Mouse (Mus musculus) MEL (cell line): ENCODE measurements around the gene Msmp. TPM values are rescaled to one million over a fixed set of nuclear protein-coding genes. Genes with fewer than 3 reads are reported as not detected.

Source experiments
- DNase-seq: peaks from one replicate; pipeline ENCODE4 v3.0.0; 2011; ENCODE audit warnings: low read depth, low spot score
- H3K27ac ChIP-seq: 2 replicates; pipeline ENCODE4 v1.5.1; 2012; ENCODE audit warnings: low read depth, mild to moderate bottlenecking, control low read depth, low read length, moderate library complexity; ENCODE audit not compliant: control insufficient read depth
- H3K27me3 ChIP-seq, 2 experiments: fragments of 150-350 bp in 1 of 2; sonication (generic) in 1 of 2; 2 replicates each; pipeline ENCODE4 v1.6.1; 2012; ENCODE audit warnings: low read length in 2 of 2, mild to moderate bottlenecking in 2 of 2, improper control_type of control experiment in 1 of 2, moderate library complexity in 1 of 2; ENCODE audit not compliant: insufficient read depth in 2 of 2, control insufficient read depth in 1 of 2
- H3K36me3 ChIP-seq, 2 experiments: 2 replicates each; pipeline ENCODE4 v1.6.1; 2012 to 2014; ENCODE audit warnings: low read length in 2 of 2, improper control_type of control experiment in 1 of 2, inconsistent platforms in 1 of 2, mild to moderate bottlenecking in 1 of 2; ENCODE audit not compliant: insufficient read depth in 2 of 2, control insufficient read depth in 1 of 2
- H3K4me1 ChIP-seq, 2 experiments: fragments of 150-350 bp in 1 of 2; sonication (generic) in 1 of 2; 2 replicates each; pipeline ENCODE4 v1.6.1; 2012; ENCODE audit warnings: low read length in 2 of 2, improper control_type of control experiment in 1 of 2, mild to moderate bottlenecking in 1 of 2; ENCODE audit not compliant: insufficient read depth in 2 of 2, control insufficient read depth in 1 of 2
- H3K4me3 ChIP-seq, 2 experiments: fragments of 150-350 bp in 1 of 2; sonication (generic) in 1 of 2; 2 replicates each; pipeline ENCODE4 v1.5.1; 2012; ENCODE audit warnings: low read depth in 2 of 2, low read length in 2 of 2, mild to moderate bottlenecking in 2 of 2, moderate library complexity in 2 of 2, control low read depth in 1 of 2, improper control_type of control experiment in 1 of 2; ENCODE audit not compliant: control insufficient read depth in 1 of 2, insufficient read depth in 1 of 2
- H3K79me2 ChIP-seq: 2 replicates; pipeline ENCODE4 v1.6.1; 2012; ENCODE audit warnings: mild to moderate bottlenecking, low read length, moderate library complexity; ENCODE audit not compliant: control insufficient read depth, poor library complexity, insufficient read depth
- H3K9ac ChIP-seq: 2 replicates; pipeline ENCODE4 v1.6.1; 2012; ENCODE audit warnings: low read depth, mild to moderate bottlenecking, control low read depth, low read length, moderate library complexity; ENCODE audit not compliant: control insufficient read depth, poor library complexity, severe bottlenecking
- H3K9me3 ChIP-seq: fragments of 150-350 bp; sonication (generic); replicated peaks from 2 replicates; pipeline ENCODE4 v1.6.1; 2012; ENCODE audit warnings: mild to moderate bottlenecking, low read length, improper control_type of control experiment, moderate library complexity; ENCODE audit not compliant: insufficient read depth
- CHD1 ChIP-seq: IDR thresholded peaks from 2 replicates; pipeline ENCODE4 v1.6.1; 2012; ENCODE audit warnings: low read depth, mild to moderate bottlenecking, inconsistent platforms, low read length, improper control_type of control experiment
- E2F4 ChIP-seq: IDR thresholded peaks from 2 replicates; pipeline ENCODE4 v1.6.1; 2011; ENCODE audit warnings: low read depth, low read length, improper control_type of control experiment, borderline replicate concordance
- ELF1 ChIP-seq: IDR thresholded peaks from 2 replicates; pipeline ENCODE4 v1.6.1; 2014; ENCODE audit warnings: low read depth, mild to moderate bottlenecking, inconsistent platforms, low read length, improper control_type of control experiment, moderate library complexity
- EP300 ChIP-seq, 2 experiments: IDR thresholded peaks; 2 replicates each; pipeline ENCODE4 v1.6.1; 2011; ENCODE audit warnings: improper control_type of control experiment in 2 of 2, low read length in 2 of 2, low read depth in 1 of 2, mild to moderate bottlenecking in 1 of 2
- ETS1 ChIP-seq: IDR thresholded peaks from 2 replicates; pipeline ENCODE4 v1.6.1; 2012; ENCODE audit warnings: low read depth, mild to moderate bottlenecking, inconsistent platforms, low read length, improper control_type of control experiment, moderate library complexity
- GABPA ChIP-seq: IDR thresholded peaks from 2 replicates; pipeline ENCODE4 v1.6.1; 2012; ENCODE audit warnings: low read depth, mild to moderate bottlenecking, inconsistent platforms, low read length, improper control_type of control experiment, moderate library complexity
- GATA1 ChIP-seq: IDR thresholded peaks from 2 replicates; pipeline ENCODE4 v1.6.1; 2011; ENCODE audit warnings: low read depth, low read length, improper control_type of control experiment
- HCFC1 ChIP-seq: IDR thresholded peaks from 2 replicates; pipeline ENCODE4 v1.6.1; 2012; ENCODE audit warnings: low read depth, mild to moderate bottlenecking, inconsistent platforms, low read length, improper control_type of control experiment, moderate library complexity
- MAZ ChIP-seq: IDR thresholded peaks from 2 replicates; pipeline ENCODE4 v1.6.1; 2012; ENCODE audit warnings: low read depth, mild to moderate bottlenecking, inconsistent platforms, low read length, improper control_type of control experiment
- MYB ChIP-seq: IDR thresholded peaks from 2 replicates; pipeline ENCODE4 v1.6.1; 2011; ENCODE audit warnings: mild to moderate bottlenecking, low read depth, low read length, improper control_type of control experiment
- NELFE ChIP-seq: IDR thresholded peaks from 2 replicates; pipeline ENCODE4 v1.6.1; 2011; ENCODE audit warnings: low read depth, low read length, improper control_type of control experiment
- NRF1 ChIP-seq: IDR thresholded peaks from 2 replicates; pipeline ENCODE4 v1.6.1; 2014; ENCODE audit warnings: low read depth, mild to moderate bottlenecking, inconsistent platforms, low read length, improper control_type of control experiment, moderate library complexity; ENCODE audit not compliant: poor library complexity, insufficient read depth, severe bottlenecking
- POLR2A ChIP-seq, 2 experiments: IDR thresholded peaks; 2 replicates each; pipeline ENCODE4 v1.6.1; 2011 to 2012; ENCODE audit warnings: low read length in 2 of 2, mild to moderate bottlenecking in 2 of 2, control low read depth in 1 of 2, improper control_type of control experiment in 1 of 2, low read depth in 1 of 2, moderate library complexity in 1 of 2; ENCODE audit not compliant: control insufficient read depth in 1 of 2, insufficient read depth in 1 of 2, poor library complexity in 1 of 2
- SIN3A ChIP-seq: IDR thresholded peaks from 2 replicates; pipeline ENCODE4 v1.6.1; 2012; ENCODE audit warnings: low read length, improper control_type of control experiment, inconsistent platforms
- SMC3 ChIP-seq: IDR thresholded peaks from 2 replicates; pipeline ENCODE4 v1.6.1; 2011; ENCODE audit warnings: low read depth, low read length, improper control_type of control experiment
- TAL1 ChIP-seq: IDR thresholded peaks from 2 replicates; pipeline ENCODE4 v1.6.1; 2012; ENCODE audit warnings: mild to moderate bottlenecking, inconsistent platforms, low read length, moderate library complexity, mixed read lengths
- TBP ChIP-seq: IDR thresholded peaks from 2 replicates; pipeline ENCODE4 v1.8.0; 2011; ENCODE audit warnings: low read depth, low read length, improper control_type of control experiment
- TCF12 ChIP-seq: IDR thresholded peaks from 2 replicates; pipeline ENCODE4 v1.6.1; 2014; ENCODE audit warnings: low read depth, mild to moderate bottlenecking, inconsistent platforms, low read length, improper control_type of control experiment, moderate library complexity
- USF1 ChIP-seq: IDR thresholded peaks from 2 replicates; pipeline ENCODE4 v1.6.1; 2014; ENCODE audit warnings: low read depth, mild to moderate bottlenecking, inconsistent platforms, low read length, improper control_type of control experiment, moderate library complexity
- USF2 ChIP-seq, 2 experiments: IDR thresholded peaks; 2 replicates each; pipeline ENCODE4 v1.6.1; 2011 to 2012; ENCODE audit warnings: improper control_type of control experiment in 2 of 2, low read length in 2 of 2, borderline replicate concordance in 1 of 2, inconsistent platforms in 1 of 2, low read depth in 1 of 2, mild to moderate bottlenecking in 1 of 2; ENCODE audit not compliant: insufficient read depth in 1 of 2
- ZC3H11A ChIP-seq: IDR thresholded peaks from 2 replicates; pipeline ENCODE4 v1.6.1; 2012; ENCODE audit warnings: low read depth, mild to moderate bottlenecking, inconsistent platforms, low read length, improper control_type of control experiment
- ZKSCAN1 ChIP-seq: IDR thresholded peaks from 2 replicates; pipeline ENCODE4 v1.6.1; 2012; ENCODE audit warnings: low read depth, mild to moderate bottlenecking, inconsistent platforms, low read length, improper control_type of control experiment, moderate library complexity
- ZMIZ1 ChIP-seq: IDR thresholded peaks from 2 replicates; pipeline ENCODE4 v1.6.1; 2012; ENCODE audit warnings: low read depth, mild to moderate bottlenecking, inconsistent platforms, low read length, improper control_type of control experiment, moderate library complexity
- ZNF384 ChIP-seq: IDR thresholded peaks from 2 replicates; pipeline ENCODE4 v1.6.1; 2012; ENCODE audit warnings: low read depth, mild to moderate bottlenecking, inconsistent platforms, low read length, improper control_type of control experiment
- polyA plus RNA-seq, 2 experiments: library from polyadenylated mRNA; stranded (reverse) in 1 of 2; unstranded in 1 of 2; fragments of >175 nt in 1 of 2; fragments of >200 nt in 1 of 2; gene quantifications; 2 replicates each; pipeline versions ENCODE4 v1.2.1 to v1.2.4; 2012; ENCODE audit warnings: low replicate concordance in 2 of 2, low read depth in 1 of 2; ENCODE audit not compliant: insufficient read length in 2 of 2, insufficient read depth in 1 of 2, missing spikeins in 1 of 2
- total RNA-seq: library from RNA; depleted of rRNA; stranded (reverse); fragments of 300-350 nt; gene quantifications from 2 replicates; pipeline ENCODE4 v1.2.3, GENCODE M21; 2012; rRNA removed

The Msmp gene
- total RNA-seq = 0.73 and 1.0 TPM in 2 replicates
- 1 to 10 TPM in 1 of 2 experiments, not detected in 1; 2.5 TPM for polyA plus RNA-seq

- H3K27ac ChIP-seq = no peak within 1 kb of the TSS
- DNase-seq = no peak
- H3K36me3 ChIP-seq = peaks cover 0 to 8% of the 10 kb centered on the region in 2 experiments; a peak in 2 of 4 replicates
- no peak within 1 kb of the TSS for H3K9ac ChIP-seq
- TF ChIP-seq HCFC1 (no peak), EP300 (IDR thresholded peaks at IDR 0.05; ENCODE audit: low read depth in 1 of 2, low read length in 2 of 2) (no peak), USF1 (no peak), ZMIZ1 (no peak), GABPA (no peak), ELF1 (no peak), TCF12 (no peak)
- TF ChIP-seq, all 39 proteins: peak for 0
- no peaks in the 10 kb centered on the region for H3K27me3 ChIP-seq
- no peaks in the 10 kb centered on the region for H3K9me3 ChIP-seq
- no peaks in the 10 kb centered on the region; the same call in 1 of the 2 replicates for H3K79me2 ChIP-seq
- H3K4me3 ChIP-seq = no peak within 1 kb of the TSS
- H3K4me1 ChIP-seq = peaks cover 0 to 15% of the 10 kb centered on the region in 2 experiments; a peak in 3 of 4 replicates
Observed at GRCm38 (mm10) chr4:43584444-43585416, at the start of gene Msmp. Msmp (minus strand) TSS chr4:43584494.

GRCm38 (mm10) chr4:43633736-43634135 is 49.4 kb upstream of the Msmp start:
- H3K4me1 ChIP-seq = no peaks in the 10 kb centered on the region; a peak in 1 of 4 replicates
- H3K4me3 ChIP-seq = no peak overlapping the region
- no peaks in the 10 kb centered on the region for H3K36me3 ChIP-seq
- H3K9me3 ChIP-seq = no peaks in the 10 kb centered on the region
- no peak overlapping the region for H3K27ac ChIP-seq
- TF ChIP-seq ZKSCAN1 (no peak), SIN3A (no peak), ZNF384 (no peak), TBP (no peak), TAL1 (no peak), ZC3H11A (no peak), MYB (no peak), ETS1 (no peak), NRF1 (no peak), MAZ (no peak), CHD1 (no peak), NELFE (no peak), USF2 (IDR thresholded peaks at IDR 0.05; ENCODE audit: borderline replicate concordance in 1 of 2, insufficient read depth in 1 of 2, low read depth in 1 of 2, low read length in 2 of 2) (no peak), SMC3 (no peak), POLR2A (IDR thresholded peaks at IDR 0.05; ENCODE audit: control insufficient read depth in 1 of 2, insufficient read depth in 1 of 2, low read depth in 1 of 2, low read length in 2 of 2, poor library complexity in 1 of 2) (no peak), GATA1 (no peak), E2F4 (no peak)
- TF ChIP-seq, all 39 proteins: peak for 0
- DNase-seq = no peak
- no peaks in the 10 kb centered on the region for H3K79me2 ChIP-seq
- H3K27me3 ChIP-seq = peaks cover 4 to 6% of the 10 kb centered on the region in 2 experiments
- no peak overlapping the region for H3K9ac ChIP-seq
